Mouse (Mus musculus) liver, embryonic 16.5 days (tissue): ENCODE measurements around the gene Cd59b. TPM values are rescaled to one million over a fixed set of nuclear protein-coding genes. Genes with fewer than 3 reads are reported as not detected.
"Not testable (repeated sequence)": the region's sequence is repeated elsewhere in the genome, so short reads cannot be mapped to it uniquely, and the experiment has no call there.

ENCODE experiments used
- ATAC-seq: fragments of 200-750 bp; cut with Nextera tagmentation; 2 replicates; pipeline ENCODE4 v1.8.0; 2017; ENCODE audit warnings: low read depth, mild to moderate bottlenecking, moderate number of reproducible peaks, moderate library complexity
- H3K27ac ChIP-seq: fragments of 300-500 bp; sonication (generic); 2 replicates; pipeline ENCODE4 v1.5.1; 2014; ENCODE audit warnings: mild to moderate bottlenecking, low read length
- H3K27me3 ChIP-seq: fragments of 300-500 bp; sonication (generic); 2 replicates; pipeline ENCODE4 v1.6.1; 2014; ENCODE audit warnings: low read depth, low read length, mixed read lengths; ENCODE audit not compliant: control insufficient read depth, insufficient read depth
- H3K36me3 ChIP-seq: fragments of 300-500 bp; sonication (generic); 2 replicates; pipeline ENCODE4 v1.6.1; 2014; ENCODE audit warnings: mild to moderate bottlenecking; ENCODE audit not compliant: control insufficient read depth, insufficient read depth
- H3K4me1 ChIP-seq: fragments of 300-500 bp; sonication (generic); 2 replicates; pipeline ENCODE4 v1.6.1; 2014; ENCODE audit warnings: low read depth, low read length, mixed read lengths; ENCODE audit not compliant: control insufficient read depth
- H3K4me2 ChIP-seq: fragments of 300-500 bp; sonication (generic); 2 replicates; pipeline ENCODE4 v1.6.1; 2014; ENCODE audit warnings: low read depth, low read length, mixed read lengths
- H3K4me3 ChIP-seq: fragments of 300-500 bp; sonication (generic); 2 replicates; pipeline ENCODE4 v1.5.1; 2014; ENCODE audit warnings: low read depth, mild to moderate bottlenecking, low read length
- H3K9ac ChIP-seq: fragments of 300-500 bp; sonication (generic); 2 replicates; pipeline ENCODE4 v1.6.1; 2014; ENCODE audit warnings: low read depth, low read length
- H3K9me3 ChIP-seq: fragments of 300-500 bp; sonication (generic); replicated peaks from 2 replicates; pipeline ENCODE4 v1.6.1; 2016; ENCODE audit warnings: low read length; ENCODE audit not compliant: control insufficient read depth
- WGBS: fragments of 180-500 bp; shearing (Covaris S2); extraction: QIAGEN DNeasy Blood & Tissue Kit; methylation state at CpG from one replicate; pipeline ENCODE4 v1.1.7; 2014; ENCODE audit not compliant: insufficient replicate concordance; 5-methylcytosine and 5-hydroxymethylcytosine counted together
- polyA plus RNA-seq: library from polyadenylated mRNA; unstranded; fragments of >200 nt; fragmentation: Nextera tagmentation; extraction: Ambion mirVana; gene quantifications from 2 replicates; pipeline ENCODE4 v1.2.1, GENCODE M21; 2015

Cd59b gene
- polyA plus RNA-seq, 1 experiment from 2014 or later, result 9.7 TPM

- not testable (repeated sequence) for ATAC-seq, H3K4me3 ChIP-seq, H3K9me3 ChIP-seq, H3K4me2 ChIP-seq, H3K9ac ChIP-seq, H3K27me3 ChIP-seq, H3K36me3 ChIP-seq
- peaks cover 19% of the 10 kb centered on the region for H3K4me1 ChIP-seq
- H3K27ac ChIP-seq, result peak overlapping the region; percentile 29; the same call in 1 of the 2 replicates
These were observed 47.5 kb downstream of the Cd59b start for GRCm38 (mm10) chr2:104117173-104117572.

- Histone ChIP-seq H3K4me2 (no peak overlapping the region), H3K27ac (no peak overlapping the region), H3K27me3 (no peaks in the 10 kb centered on the region), H3K9ac (no peak overlapping the region), H3K36me3 (peaks cover 7% of the 10 kb centered on the region; the same call in 1 of the 2 replicates), H3K4me3 (no peak overlapping the region), H3K4me1 (peaks cover 33% of the 10 kb centered on the region), H3K9me3 (no peaks in the 10 kb centered on the region)
- no peak for ATAC-seq
- WGBS, result 84% methylated on average over 1 of the region's 1 CpGs
These were observed 49.4 kb downstream of the Cd59b start for GRCm38 (mm10) chr2:104119097-104119496.

GRCm38 (mm10) chr2:104120312-104120711 lies 50.7 kb downstream of the Cd59b start:
- peaks cover 38% of the 10 kb centered on the region for H3K4me1 ChIP-seq
- 76% methylated on average over 6 of the region's 6 CpGs for WGBS
- peak overlapping the region; percentile 97 for H3K27ac ChIP-seq
- H3K27me3 ChIP-seq, result no peaks in the 10 kb centered on the region; the same call in 1 of the 2 replicates
- no peak overlapping the region for H3K4me2 ChIP-seq
- ATAC-seq, result no peak
- no peaks in the 10 kb centered on the region for H3K9me3 ChIP-seq
- no peak overlapping the region for H3K4me3 ChIP-seq
- peak overlapping the region; percentile 7; the same call in 1 of the 2 replicates for H3K9ac ChIP-seq
- peaks cover 7% of the 10 kb centered on the region; the same call in 1 of the 2 replicates for H3K36me3 ChIP-seq

GRCm38 (mm10) chr2:104121681-104122504 lies 52.2 kb downstream of the Cd59b start:
- 34% methylated on average over 8 of the region's 8 CpGs for WGBS
- peak overlapping the region; percentile 98 for H3K9ac ChIP-seq
- no peaks in the 10 kb centered on the region for H3K9me3 ChIP-seq
- peak overlapping the region; percentile 97 for H3K27ac ChIP-seq
- peak; percentile 63 for ATAC-seq
- H3K36me3 ChIP-seq, result peaks cover 7% of the 10 kb centered on the region; the same call in 1 of the 2 replicates
- peaks cover 38% of the 10 kb centered on the region for H3K4me1 ChIP-seq
- peak overlapping the region; percentile 93 for H3K4me2 ChIP-seq
- H3K27me3 ChIP-seq, result peaks cover 5% of the 10 kb centered on the region
- H3K4me3 ChIP-seq, result peak overlapping the region; percentile 79

GRCm38 (mm10) chr2:104122505-104123378 lies 53.1 kb downstream of the Cd59b start, which contains the start of gene A930018P22Rik:
Gene A930018P22Rik, plus strand, starts transcription at chr2:104122769.
- no peaks in the 10 kb centered on the region for H3K9me3 ChIP-seq
- H3K4me1 ChIP-seq, result peaks cover 38% of the 10 kb centered on the region
- under 1% methylated on average over 74 of the region's 74 CpGs for WGBS
- peak within 1 kb of the TSS; percentile 97 for H3K27ac ChIP-seq
- H3K27me3 ChIP-seq, result peaks cover 9% of the 10 kb centered on the region
- H3K9ac ChIP-seq, result peak within 1 kb of the TSS; percentile 98
- peaks cover 4% of the 10 kb centered on the region; the same call in 1 of the 2 replicates for H3K36me3 ChIP-seq
- peak; percentile 88 for ATAC-seq
- H3K4me3 ChIP-seq, result peak within 1 kb of the TSS; percentile 79
- H3K4me2 ChIP-seq, result peak within 1 kb of the TSS; percentile 93

GRCm38 (mm10) chr2:104123540-104123939 lies 53.9 kb downstream of the Cd59b start:
- Histone ChIP-seq H3K27me3 (peaks cover 15% of the 10 kb centered on the region), H3K9me3 (no peaks in the 10 kb centered on the region), H3K9ac (peak overlapping the region; percentile 98), H3K27ac (peak overlapping the region; percentile 97), H3K4me3 (peak overlapping the region; percentile 79), H3K4me1 (peaks cover 40% of the 10 kb centered on the region), H3K36me3 (no peaks in the 10 kb centered on the region), H3K4me2 (peak overlapping the region; percentile 93)
- WGBS, result 22% methylated on average over 3 of the region's 3 CpGs
- ATAC-seq, result peak; percentile 17; the same call in 1 of the 2 replicates

- 47% methylated on average over 5 of the region's 5 CpGs for WGBS
- Histone ChIP-seq H3K9ac (peak overlapping the region; percentile 98), H3K36me3 (no peaks in the 10 kb centered on the region), H3K4me3 (no peak overlapping the region; the same call in 1 of the 2 replicates), H3K27me3 (peaks cover 15% of the 10 kb centered on the region), H3K27ac (peak overlapping the region; percentile 97; the same call in 1 of the 2 replicates), H3K4me1 (peaks cover 45% of the 10 kb centered on the region), H3K4me2 (peak overlapping the region; percentile 93), H3K9me3 (no peaks in the 10 kb centered on the region)
- no peak for ATAC-seq
These were observed 54.4 kb downstream of the Cd59b start for GRCm38 (mm10) chr2:104124071-104124470.

- 72% methylated on average over 13 of the region's 13 CpGs for WGBS
- Histone ChIP-seq H3K9ac (no peak overlapping the region; the same call in 1 of the 2 replicates), H3K4me1 (peaks cover 43% of the 10 kb centered on the region), H3K9me3 (no peaks in the 10 kb centered on the region), H3K36me3 (no peaks in the 10 kb centered on the region), H3K4me2 (0 out of 2 replicates have a peak overlapping the region, but pooled peaks have one; percentile 62), H3K27ac (no peak overlapping the region), H3K4me3 (no peak overlapping the region), H3K27me3 (peaks cover 15% of the 10 kb centered on the region)
- ATAC-seq, result no peak
These were observed 59.3 kb downstream of the Cd59b start for GRCm38 (mm10) chr2:104128803-104129531.
